Comparison of ENCODE assay signal across 23 mouse cellular contexts in the genomic region with DNA sequence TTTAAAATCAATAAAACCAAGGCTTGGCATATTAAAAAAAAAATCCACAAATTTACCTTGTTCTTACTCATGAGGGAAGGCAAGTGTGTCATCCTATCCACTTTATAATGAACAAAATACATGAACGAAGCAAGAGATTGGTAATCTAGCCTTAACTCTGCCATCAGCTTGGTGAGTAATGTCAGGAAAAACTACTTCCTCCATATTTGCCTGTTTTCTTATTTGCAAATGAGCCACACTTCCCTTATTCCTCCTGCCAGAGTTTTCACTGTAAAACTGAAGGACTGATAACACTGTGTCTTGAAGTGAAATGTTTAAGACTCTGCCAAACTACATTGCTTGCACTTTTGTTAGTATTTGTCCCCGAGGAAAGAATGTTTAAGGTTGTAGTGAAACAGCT.
A peak's percentile ranks its signal among the peaks of the same experiment; 100 is the strongest.
DNase-seq lines count a peak whose midpoint lies in the region; ATAC-seq and TF ChIP-seq lines count a peak whose summit lies in the region.
"Had no signal": no experiment of that assay in that cellular context is flagged by ENCODE, and none has a peak within 500 bp of the region (broad histone marks: within the 10 kb centered on the region; RNA-seq: fewer than 3 reads in every experiment).

No protein-coding gene starts in this region.

- no peak overlapping the region for H3K9ac ChIP-seq in CH12.LX (ENCODE audit: insufficient read depth, low read depth)
- H3K9ac ChIP-seq in forebrain, embryonic 14.5 days (ENCODE audit: low read length) = no peak overlapping the region
- H3K9ac ChIP-seq in heart, adult 2 months (ENCODE audit: low read depth, low read length) = no peak overlapping the region

- no peaks in the 10 kb centered on the region for H3K36me3 ChIP-seq in CH12.LX (replicated peaks in 1 of 2; ENCODE audit: control insufficient read depth in 1 of 2, insufficient read depth in 1 of 2, low read length in 1 of 2)
- H3K36me3 ChIP-seq in forebrain, embryonic 14.5 days (ENCODE audit: control insufficient read depth, insufficient read depth, low read length) = no peaks in the 10 kb centered on the region
- no peaks in the 10 kb centered on the region for H3K36me3 ChIP-seq in hindbrain, embryonic 10.5 days
- H3K36me3 ChIP-seq in heart, adult 2 months (ENCODE audit: control insufficient read depth, insufficient read depth, low read length) = no peaks in the 10 kb centered on the region
- H3K36me3 ChIP-seq: G1E had no signal

- no peaks in the 10 kb centered on the region for H3K9me3 ChIP-seq in CH12.LX (replicated peaks; ENCODE audit: low read length)
- H3K9me3 ChIP-seq in forebrain, embryonic 14.5 days (replicated peaks; ENCODE audit: control insufficient read depth, low read length) = no peaks in the 10 kb centered on the region
- H3K9me3 ChIP-seq in hindbrain, embryonic 10.5 days = no peaks in the 10 kb centered on the region
- H3K9me3 ChIP-seq: G1E had no signal

- no peak overlapping the region for H3K4me3 ChIP-seq in CH12.LX (replicated peaks in 1 of 3; ENCODE audit: low read depth in 2 of 3, low read length in 2 of 3, poor library complexity in 1 of 3)
- H3K4me3 ChIP-seq in bone marrow macrophage, adult 2 months (ENCODE audit: insufficient read depth, low read length) = no peak overlapping the region
- H3K4me3 ChIP-seq in forebrain, embryonic 14.5 days (ENCODE audit: low read depth, low read length) = no peak overlapping the region
- H3K4me3 ChIP-seq in hindbrain, embryonic 10.5 days = no peak overlapping the region
- H3K4me3 ChIP-seq in heart, adult 2 months = no peak overlapping the region

- in situ Hi-C loops in CH12.LX (cut with MboI; ENCODE audit: low pct_ligation_motif_present, low pct_unique_long_range_greater_than_20kb, low sequenced_read_pairs) = no loop called here

- ATAC-seq in forebrain, embryonic 14.5 days = no peak
- ATAC-seq: activated CD4-positive, CD25-positive, alpha-beta regulatory T cell, adult 4 months; CD4-positive, CD25-positive, alpha-beta regulatory T cell, adult 4 months; Patski had no signal

- TF ChIP-seq POLR2A in CH12.LX (IDR thresholded peaks at IDR 0.05; ENCODE audit: low read depth, low read length) = no peak
- TF ChIP-seq POLR2A in bone marrow macrophage, adult 2 months (IDR thresholded peaks at IDR 0.05; ENCODE audit: borderline replicate concordance, low read depth, low read length) = no peak
- no peak for TF ChIP-seq POLR2A in heart, adult 2 months (IDR thresholded peaks at IDR 0.05; ENCODE audit: insufficient read depth, low read depth, low read length)

- no peak for TF ChIP-seq RAD21 in CH12.LX (IDR thresholded peaks at IDR 0.05; ENCODE audit: low read depth, low read length)

- intact Hi-C loops in heart, adult 2 months (cut with DNase I) = no loop called here

- no peaks in the 10 kb centered on the region for H3K27me3 ChIP-seq in CH12.LX (replicated peaks)
- no peaks in the 10 kb centered on the region for H3K27me3 ChIP-seq in forebrain, embryonic 14.5 days (replicated peaks; ENCODE audit: control insufficient read depth, insufficient read depth, low read length)
- no peaks in the 10 kb centered on the region for H3K27me3 ChIP-seq in hindbrain, embryonic 10.5 days (ENCODE audit: insufficient read depth, poor library complexity, severe bottlenecking)
- H3K27me3 ChIP-seq in heart, adult 2 months (ENCODE audit: control insufficient read depth, insufficient read depth, low read length) = no peaks in the 10 kb centered on the region
- H3K27me3 ChIP-seq: Patski had no signal

- H3K4me2 ChIP-seq in CH12.LX (ENCODE audit: insufficient read depth, low read depth, poor library complexity, severe bottlenecking) = peak overlapping the region; percentile 13; the same call in 1 of the 2 replicates
- H3K4me2 ChIP-seq in forebrain, embryonic 14.5 days (ENCODE audit: low read length) = no peak overlapping the region

- TF ChIP-seq EP300 in CH12.LX (IDR thresholded peaks at IDR 0.05; ENCODE audit: low read length) = peak; percentile 84
- no peak for TF ChIP-seq EP300 in heart, adult 2 months (IDR thresholded peaks at IDR 0.05; ENCODE audit: insufficient read depth, low read depth, low read length)

- no peak overlapping the region for H3K27ac ChIP-seq in CH12.LX (ENCODE audit: insufficient read depth, low read depth)
- peak overlapping the region; percentile 50 for H3K27ac ChIP-seq in bone marrow macrophage, adult 2 months (ENCODE audit: insufficient read depth, low read depth, low read length)
- no peak overlapping the region for H3K27ac ChIP-seq in forebrain, embryonic 14.5 days (ENCODE audit: low read depth, low read length)
- no peak overlapping the region for H3K27ac ChIP-seq in hindbrain, embryonic 10.5 days
- no peak overlapping the region for H3K27ac ChIP-seq in heart, adult 2 months

- peak; percentile 5 for DNase-seq in A20 (ENCODE audit: low read depth, low spot score)
- DNase-seq in CH12.LX (ENCODE audit: extremely low read depth) = peak; percentile 41
- DNase-seq in forebrain, embryonic 14.5 days (ENCODE audit: low spot score) = no peak
- no peak for DNase-seq in hindbrain, embryonic 10.5 days (ENCODE audit: low spot score)
- no peak for DNase-seq in heart, adult 2 months
- DNase-seq: adrenal gland, adult 2 months; adrenal gland, adult 8-10 months; adrenal gland, postnatal 10 days; adrenal gland, postnatal 14 days; adrenal gland, postnatal 25 days; adrenal gland, postnatal 36 days; B cell, adult 2 months; cerebellum, adult 11 months; cerebellum, adult 11-12 months; cerebellum, adult 18-20 months; cerebellum, adult 2 months; cerebellum, adult 8-10 months; cerebellum, adult 9-10 months had no signal

- H3K79me2 ChIP-seq in CH12.LX (replicated peaks; ENCODE audit: control insufficient read depth, extremely low read depth, insufficient read depth, poor library complexity, severe bottlenecking) = no peaks in the 10 kb centered on the region
- H3K79me2 ChIP-seq in heart, adult 2 months (replicated peaks; ENCODE audit: control insufficient read depth, insufficient read depth, low read length) = no peaks in the 10 kb centered on the region

- 86% methylated on average over 2 of the region's 2 CpGs for WGBS in forebrain, embryonic 14.5 days
- WGBS in hindbrain, embryonic 10.5 days = 79% methylated on average over 2 of the region's 2 CpGs
- 52% methylated on average over 2 of the region's 2 CpGs for WGBS in heart, adult 2 months

- no peak for TF ChIP-seq CTCF in CH12.LX (conservative IDR thresholded peaks at IDR 0.05 in 1 of 2, IDR thresholded peaks at IDR 0.05 in 1 of 2; ENCODE audit: low read depth in 2 of 2, low read length in 2 of 2)
- no peak for TF ChIP-seq CTCF in bone marrow macrophage, adult 2 months (IDR thresholded peaks at IDR 0.05; ENCODE audit: low read depth, low read length)
- no peak for TF ChIP-seq CTCF in heart, adult 2 months (IDR thresholded peaks at IDR 0.05)

- dilution Hi-C loops in CH12.LX (cut with MboI; ENCODE audit: extremely low pct_ligation_motif_present, extremely low pct_unique_long_range_greater_than_20kb, low sequenced_read_pairs) = no loop called here

- H3K4me1 ChIP-seq in CH12.LX (ENCODE audit: control insufficient read depth in 1 of 2, insufficient read depth in 2 of 2) = peaks cover 0 to 22% of the 10 kb centered on the region in 2 experiments; a peak in 2 of 4 replicates
- peaks cover 4% of the 10 kb centered on the region for H3K4me1 ChIP-seq in bone marrow macrophage, adult 2 months (ENCODE audit: control insufficient read depth, insufficient read depth, low read length)
- no peaks in the 10 kb centered on the region for H3K4me1 ChIP-seq in forebrain, embryonic 14.5 days (ENCODE audit: control insufficient read depth, insufficient read depth, low read length)
- no peaks in the 10 kb centered on the region for H3K4me1 ChIP-seq in hindbrain, embryonic 10.5 days (replicated peaks)
- no peaks in the 10 kb centered on the region for H3K4me1 ChIP-seq in heart, adult 2 months (ENCODE audit: control insufficient read depth, insufficient read depth, low read length)

TF ChIP-seq in CH12.LX, 34 proteins besides CTCF, POLR2A, EP300 and RAD21:
- TF ChIP-seq SIN3A (IDR thresholded peaks at IDR 0.05; ENCODE audit: low read length) (no peak), JUN (IDR thresholded peaks at IDR 0.05; ENCODE audit: insufficient read depth, low read depth, low read length) (peak; percentile 56), GABPA (IDR thresholded peaks at IDR 0.05; ENCODE audit: insufficient replicate concordance, low read depth, low read length) (no peak), E2F4 (IDR thresholded peaks at IDR 0.05; ENCODE audit: insufficient replicate concordance, low read depth, low read length) (no peak), TCF12 (IDR thresholded peaks at IDR 0.05; ENCODE audit: low read depth, low read length) (no peak), IRF4 (IDR thresholded peaks at IDR 0.05; ENCODE audit: low read depth, low read length) (peak; percentile 72), MXI1 (IDR thresholded peaks at IDR 0.05; ENCODE audit: low read depth, low read length) (no peak), ETS1 (conservative IDR thresholded peaks at IDR 0.05; ENCODE audit: low read depth, low read length) (no peak), MYC (IDR thresholded peaks at IDR 0.05; ENCODE audit: low read depth, low read length) (no peak), KAT2A (IDR thresholded peaks at IDR 0.05; ENCODE audit: insufficient replicate concordance, low read length) (no peak), CHD1 (IDR thresholded peaks at IDR 0.05; ENCODE audit: low read depth, low read length) (no peak), JUND (conservative IDR thresholded peaks at IDR 0.05; ENCODE audit: low read depth, low read length) (peak; percentile 79), ZC3H11A (IDR thresholded peaks at IDR 0.05; ENCODE audit: low read depth, low read length) (no peak), RCOR1 (conservative IDR thresholded peaks at IDR 0.05; ENCODE audit: low read depth, low read length) (0 out of 2 replicates have a peak, but pooled peaks have one; percentile 25), HCFC1 (IDR thresholded peaks at IDR 0.05; ENCODE audit: low read depth, low read length) (no peak), CHD2 (IDR thresholded peaks at IDR 0.05; ENCODE audit: low read length) (no peak)
TF ChIP-seq in CH12.LX: peak in this region for 4.

Comparison
In these comparisons a context has a peak if more than half of its experiments do, and no peak if none do; other contexts are left out.
1. DNase-seq: peak in A20 (single experiment) and CH12.LX (single experiment); none in forebrain, embryonic 14.5 days (single experiment), hindbrain, embryonic 10.5 days (single experiment) and heart, adult 2 months (0 of 2).